Mouse (Mus musculus) CH12F3 (cell line): ENCODE measurements around the gene Plekhg5.
"Not testable (repeated sequence)": the region's sequence is repeated elsewhere in the genome, so short reads cannot be mapped to it uniquely, and the experiment has no call there.

ENCODE experiments used
- in situ Hi-C: fragments of 300-500 bp; cut with MboI; formaldehyde crosslinking; loops from 2 replicates; pipeline ENCODE4 v1.14.3; 2020; ENCODE audit warnings: low sequenced_read_pairs

Gene Plekhg5

GRCm38 (mm10) chr4:152072121-152072601 lies at the start of gene Plekhg5:
Plekhg5 (plus strand) TSS chr4:152072498.
- in situ Hi-C loops, result no loop called here

- in situ Hi-C loops, result no loop called here
Observed at GRCm38 (mm10) chr4:152022506-152022905, 49.8 kb upstream of the Plekhg5 start.

GRCm38 (mm10) chr4:152024525-152024924 lies 47.8 kb upstream of the Plekhg5 start:
- in situ Hi-C loops, result no loop called here

DNA sequence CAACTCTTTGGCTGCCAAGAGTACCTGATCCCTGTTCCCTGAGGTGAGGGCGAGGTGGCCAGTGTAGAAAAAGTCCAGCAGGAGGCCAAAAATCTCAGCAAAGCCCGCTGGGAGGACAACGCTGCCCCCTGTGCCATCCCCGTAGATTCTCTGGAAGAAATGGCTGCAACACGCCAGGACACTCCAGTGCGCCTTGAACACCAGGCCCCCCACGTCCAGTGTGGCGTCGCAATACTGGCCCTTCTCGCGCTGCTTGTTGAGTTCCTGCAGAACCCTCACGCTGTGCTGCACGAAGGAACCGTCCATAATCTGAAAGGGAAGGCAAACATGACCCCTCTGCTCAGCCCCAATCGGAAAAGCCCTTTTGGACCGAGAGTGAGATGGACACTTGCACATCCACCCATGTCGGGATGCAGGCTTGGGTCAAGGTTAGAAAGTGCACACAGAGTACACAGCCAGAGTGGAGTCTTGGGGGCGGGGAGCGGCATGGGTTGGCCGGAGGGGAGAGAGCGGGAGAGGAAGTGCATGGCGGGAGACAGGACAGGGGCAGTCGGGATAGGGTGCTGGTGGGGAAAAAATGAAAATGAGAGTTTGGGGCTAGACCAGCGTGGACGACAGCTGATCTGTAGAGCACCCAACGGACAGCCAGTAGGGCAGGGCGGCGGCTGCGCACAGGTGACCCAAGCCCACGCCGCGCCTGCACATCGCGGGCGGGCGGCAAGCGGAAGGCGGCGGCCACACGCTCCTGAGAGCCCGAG lies 45.4 kb upstream of the Plekhg5 start:
- in situ Hi-C loops, result no loop called here

GRCm38 (mm10) chr4:152027524-152027923 lies 44.8 kb upstream of the Plekhg5 start, which contains the start of gene Zbtb48:
Zbtb48 (minus strand) TSS chr4:152027671.
- in situ Hi-C loops, result no loop called here

DNA sequence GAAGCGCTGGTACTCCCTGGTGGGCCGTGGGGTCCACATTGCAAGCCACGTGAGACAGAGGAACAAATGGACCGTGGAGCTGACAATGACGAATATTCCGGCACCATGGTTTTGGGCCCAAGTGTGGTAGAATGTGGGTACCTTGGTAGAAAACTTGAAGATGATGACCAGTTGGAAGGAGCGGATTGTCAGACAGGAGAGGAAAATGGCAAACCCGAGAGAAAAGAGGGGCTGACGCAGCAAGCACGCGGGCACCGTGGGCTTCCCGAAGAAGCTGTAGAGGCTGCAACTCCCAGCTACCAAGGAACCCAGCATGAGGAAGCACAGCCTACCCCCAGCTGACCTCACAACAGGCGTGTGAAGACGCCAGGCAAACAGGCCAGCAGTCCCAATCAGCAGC lies 43.8 kb upstream of the Plekhg5 start:
- in situ Hi-C loops, result no loop called here

GRCm38 (mm10) chr4:152029087-152029486 lies 43.2 kb upstream of the Plekhg5 start:
- in situ Hi-C loops, result no loop called here

GRCm38 (mm10) chr4:152029997-152030396 lies 42.3 kb upstream of the Plekhg5 start:
- in situ Hi-C loops, result no loop called here

- in situ Hi-C loops, result no loop called here
Observed at GRCm38 (mm10) chr4:152032922-152033321, 39.4 kb upstream of the Plekhg5 start.

DNA sequence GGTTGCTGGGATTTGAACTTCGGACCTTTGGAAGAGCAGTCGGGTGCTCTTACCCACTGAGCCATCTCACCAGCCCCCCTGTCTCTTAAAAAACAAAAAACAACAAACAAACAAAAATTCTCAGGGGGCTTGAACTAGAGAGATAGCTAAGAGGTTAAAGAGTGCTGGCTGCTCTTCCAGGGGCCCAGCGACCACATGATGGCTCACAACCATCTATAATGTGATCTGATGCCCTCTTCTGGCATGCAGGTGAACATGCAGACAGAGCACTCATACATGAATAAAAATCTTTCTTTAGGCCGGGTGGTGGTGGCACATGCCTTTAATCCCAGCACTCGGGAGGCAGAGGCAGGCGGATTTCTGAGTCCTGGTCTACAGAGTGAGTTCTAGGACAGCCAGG lies 35.8 kb upstream of the Plekhg5 start:
- in situ Hi-C loops, result not testable (repeated sequence)

GRCm38 (mm10) chr4:152038225-152038984 lies 33.9 kb upstream of the Plekhg5 start, which contains the start of gene Tas1r1:
Tas1r1 (minus strand) TSS chr4:152038568.
- in situ Hi-C loops, result no loop called here

DNA sequence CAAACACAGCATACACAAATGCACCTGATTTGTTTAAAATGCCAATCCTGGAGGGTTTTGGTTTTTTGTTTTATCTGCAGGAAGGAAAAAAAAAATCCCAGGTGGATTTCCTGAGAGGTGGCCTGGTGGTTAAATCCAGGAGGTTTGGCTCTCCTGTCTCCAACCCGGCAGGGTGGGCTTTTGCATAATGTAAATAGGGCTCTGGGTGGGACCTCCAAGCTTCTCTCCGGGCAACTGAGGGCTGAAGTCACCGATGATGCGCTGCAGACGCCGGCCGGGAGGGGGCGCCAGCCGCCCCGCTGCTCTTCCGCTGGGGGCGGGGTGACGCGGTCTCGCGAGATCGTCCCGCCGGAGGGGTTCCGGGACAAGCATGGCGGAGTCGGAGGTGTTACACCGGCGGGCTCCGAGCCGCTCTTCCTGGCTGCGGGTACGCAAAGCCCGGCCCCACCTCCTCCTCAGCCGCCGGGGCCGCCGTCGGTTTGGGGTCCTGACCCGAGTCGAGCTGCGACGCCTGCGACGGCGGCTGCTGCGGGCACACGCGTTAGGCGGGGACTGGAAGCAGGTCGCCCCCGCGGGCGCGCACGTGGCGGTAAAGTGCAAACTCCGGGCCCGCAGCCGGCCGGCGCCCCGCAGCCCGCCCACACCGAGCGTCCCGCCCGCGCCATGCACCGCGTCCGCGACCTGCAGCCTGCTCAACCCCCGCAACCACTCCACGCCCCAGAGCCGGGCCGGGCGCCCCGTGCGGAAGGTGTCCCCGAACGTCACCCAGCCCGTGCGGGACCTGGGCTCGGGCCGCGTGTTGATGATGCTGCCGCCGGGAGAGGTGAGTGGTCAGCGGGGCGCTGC lies 33.1 kb upstream of the Plekhg5 start, which contains the start of gene Nol9:
Gene Nol9, plus strand, starts transcription at position 337 of the 846 bp plus-strand sequence.
- in situ Hi-C loops, result no loop called here

DNA sequence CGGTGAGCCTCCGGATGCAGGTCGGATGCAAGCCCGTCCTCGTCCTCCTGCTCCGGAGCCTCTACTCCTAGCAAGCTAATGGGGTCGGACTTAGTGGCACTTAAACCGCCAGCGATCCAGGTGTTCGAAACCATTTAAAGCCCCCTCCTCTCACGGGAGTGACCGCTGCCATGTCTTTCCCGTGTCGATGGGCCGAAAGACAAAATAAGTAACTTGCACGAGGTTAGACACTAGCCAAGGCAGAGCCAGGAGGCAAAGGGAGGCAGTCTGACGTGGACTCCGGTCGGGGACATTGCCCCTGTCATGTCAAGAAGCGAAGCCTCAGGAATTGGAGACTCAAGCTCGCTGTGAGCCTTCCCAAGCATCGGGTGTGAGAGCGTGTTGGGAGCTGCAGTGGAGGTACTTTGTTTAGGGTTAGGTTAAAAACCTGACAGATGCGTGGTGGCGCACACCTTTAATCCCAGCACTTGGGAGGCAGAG lies 32.4 kb upstream of the Plekhg5 start:
- in situ Hi-C loops, result no loop called here

DNA sequence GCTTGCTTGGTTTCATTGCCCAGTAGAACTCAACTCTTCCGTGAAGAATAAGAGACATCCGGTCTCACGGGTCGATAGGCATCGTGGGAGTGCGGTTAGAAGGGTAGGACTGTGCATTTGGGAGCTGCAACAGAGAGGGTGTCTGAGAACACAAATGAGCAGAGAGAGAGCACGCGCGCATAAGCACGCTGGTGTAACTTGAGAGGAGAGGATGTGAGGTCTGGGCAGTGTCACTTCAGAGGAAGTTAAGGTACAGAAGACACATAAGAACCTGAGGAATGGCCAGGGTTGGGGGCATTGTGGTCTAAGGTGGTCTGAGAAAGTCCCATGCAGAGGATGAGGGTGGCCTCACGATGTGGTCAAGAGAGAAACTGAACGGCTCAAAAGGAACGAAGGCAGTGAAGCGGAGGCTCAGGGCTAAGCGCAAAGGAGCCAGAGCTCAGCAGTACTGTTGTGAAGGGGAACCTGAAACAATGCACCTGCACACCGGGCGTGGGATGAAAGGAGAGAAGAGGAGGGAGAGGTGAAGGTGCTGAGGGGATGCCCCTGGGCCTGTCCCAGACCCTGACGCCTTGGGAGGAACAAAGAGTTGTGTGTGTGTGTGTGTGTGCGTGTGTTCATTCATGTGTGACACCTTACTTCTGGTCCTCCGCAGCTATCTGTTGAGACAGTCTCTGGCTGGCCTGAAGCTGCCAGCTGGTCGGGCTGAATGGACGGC lies 30.2 kb upstream of the Plekhg5 start:
- in situ Hi-C loops, result no loop called here

- in situ Hi-C loops, result no loop called here
Observed at GRCm38 (mm10) chr4:152043171-152043570, 29.1 kb upstream of the Plekhg5 start.

DNA sequence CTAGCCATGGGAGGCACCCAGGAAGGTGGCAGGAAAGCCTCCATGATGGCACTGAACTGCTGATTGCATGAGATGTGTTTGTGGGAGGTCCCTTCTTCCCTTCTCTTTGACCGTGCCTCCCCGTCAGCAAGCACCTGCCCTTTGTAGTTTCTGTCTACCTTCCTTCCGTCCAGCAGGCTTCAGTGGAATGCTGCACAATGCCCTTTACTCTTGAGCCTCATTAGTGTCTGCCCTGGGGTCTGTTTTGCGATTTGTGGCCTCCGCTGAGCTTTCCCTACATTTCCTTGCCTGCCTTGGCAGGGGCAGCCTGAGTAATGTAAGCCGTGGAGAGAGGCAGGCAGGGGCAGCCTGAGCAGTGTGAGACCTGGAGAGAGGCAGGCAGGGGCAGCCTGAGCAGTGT lies 27.7 kb upstream of the Plekhg5 start:
- in situ Hi-C loops, result no loop called here

GRCm38 (mm10) chr4:152062390-152063110 lies 9.7 kb upstream of the Plekhg5 start:
- in situ Hi-C loops, result no loop called here

DNA sequence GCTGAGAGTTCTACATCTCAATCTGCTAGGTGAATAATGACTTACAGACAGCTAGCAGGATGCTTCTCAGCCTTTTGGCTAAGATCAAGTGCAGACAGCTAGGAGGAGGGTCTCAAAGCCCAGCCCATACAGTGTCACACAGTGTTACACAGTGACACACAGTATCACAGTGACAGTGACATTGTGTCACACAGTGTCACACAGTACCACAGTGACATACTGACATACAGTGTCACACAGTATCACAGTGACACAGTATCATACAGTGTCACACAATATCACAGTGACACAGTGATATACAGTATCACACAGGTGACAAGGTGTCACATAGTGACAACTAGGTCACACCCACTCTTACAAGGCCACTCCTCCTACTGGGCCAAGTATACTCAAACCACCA lies 5.0 kb upstream of the Plekhg5 start:
- in situ Hi-C loops, result no loop called here

- in situ Hi-C loops, result no loop called here
Observed at GRCm38 (mm10) chr4:152068166-152068724, 4.1 kb upstream of the Plekhg5 start.
